Mouse (Mus musculus): ENCODE results near the gene Ankrd44. TPM values are rescaled to one million over a fixed set of nuclear protein-coding genes. Genes with fewer than 3 reads are reported as not detected.

Gene Ankrd44
- total RNA-seq, 2 experiments from 2014 or later = 8.8 to 14.5 TPM

DNA sequence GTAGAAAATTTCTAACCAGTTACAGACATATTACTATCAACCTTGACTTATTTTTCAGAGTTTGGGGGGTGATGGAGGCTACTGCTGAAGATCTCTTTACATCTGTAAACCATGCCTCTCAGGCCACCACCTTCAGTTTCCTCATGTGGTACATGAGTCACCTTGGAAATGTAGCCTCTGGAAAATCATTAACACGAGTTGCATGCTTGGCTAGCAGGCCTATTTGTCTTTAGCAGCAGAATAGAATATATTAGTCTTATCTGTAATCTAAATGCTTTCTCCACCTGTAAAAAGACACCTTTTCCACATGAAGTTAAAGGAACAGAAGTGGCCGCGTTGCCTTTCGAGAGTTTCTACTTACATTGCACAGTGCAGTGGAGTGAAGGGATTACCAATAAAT is 267.6 kb downstream of the Ankrd44 start:
- Histone ChIP-seq H3K4me3 (no peak overlapping the region), H3K27ac (no peak overlapping the region)
- no peak for DNase-seq (ENCODE audit: low spot score in 2 of 2)
- TF ChIP-seq CTCF (conservative IDR thresholded peaks at IDR 0.05) = no peak

DNA sequence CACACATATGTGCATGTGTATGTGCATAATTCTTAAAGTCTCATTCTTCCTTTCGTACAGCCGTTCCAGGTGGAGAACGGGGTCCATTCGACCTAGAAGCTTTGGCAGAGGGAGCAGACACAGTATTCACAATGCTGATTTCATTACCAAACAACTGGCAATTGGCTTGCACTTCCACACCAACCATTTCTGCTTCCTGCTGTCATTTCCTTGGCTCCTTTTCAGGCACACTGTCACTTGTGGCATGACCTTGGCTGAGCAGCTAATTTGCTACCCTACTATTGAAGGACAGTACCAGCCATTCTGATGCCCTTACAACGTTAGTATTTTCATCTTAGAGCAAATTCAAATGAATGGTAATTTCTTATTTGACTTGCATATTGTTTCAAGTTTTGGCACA is 277.9 kb downstream of the Ankrd44 start:
- no peak for DNase-seq (ENCODE audit: low spot score in 2 of 2)
- TF ChIP-seq CTCF (conservative IDR thresholded peaks at IDR 0.05) = no peak
- no peak overlapping the region for H3K27ac ChIP-seq
- no peak overlapping the region for H3K4me3 ChIP-seq

DNA sequence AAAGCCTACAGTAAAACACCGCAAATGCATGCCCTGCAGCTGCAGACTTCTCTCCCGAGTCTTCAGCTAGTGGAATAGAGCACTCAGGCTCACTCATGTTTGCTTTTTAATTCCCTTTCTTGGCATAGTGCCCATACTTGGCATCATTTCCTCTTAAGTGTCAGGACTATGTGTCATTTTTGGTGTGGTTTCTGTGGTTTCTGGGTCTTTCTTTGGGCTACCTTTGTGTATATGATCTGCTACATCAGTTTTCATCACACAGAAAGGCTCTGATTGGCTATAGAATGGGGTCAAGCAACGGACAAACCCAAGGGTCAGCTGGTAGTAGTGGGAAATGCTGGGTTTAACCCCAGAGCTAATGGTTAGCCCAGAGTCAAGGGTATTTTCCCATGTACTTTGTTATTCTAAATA is 278.8 kb downstream of the Ankrd44 start:
- DNase-seq (ENCODE audit: low spot score in 2 of 2) = no peak
- Histone ChIP-seq H3K4me3 (no peak overlapping the region), H3K27ac (no peak overlapping the region)
- no peak for TF ChIP-seq CTCF (conservative IDR thresholded peaks at IDR 0.05)

DNA sequence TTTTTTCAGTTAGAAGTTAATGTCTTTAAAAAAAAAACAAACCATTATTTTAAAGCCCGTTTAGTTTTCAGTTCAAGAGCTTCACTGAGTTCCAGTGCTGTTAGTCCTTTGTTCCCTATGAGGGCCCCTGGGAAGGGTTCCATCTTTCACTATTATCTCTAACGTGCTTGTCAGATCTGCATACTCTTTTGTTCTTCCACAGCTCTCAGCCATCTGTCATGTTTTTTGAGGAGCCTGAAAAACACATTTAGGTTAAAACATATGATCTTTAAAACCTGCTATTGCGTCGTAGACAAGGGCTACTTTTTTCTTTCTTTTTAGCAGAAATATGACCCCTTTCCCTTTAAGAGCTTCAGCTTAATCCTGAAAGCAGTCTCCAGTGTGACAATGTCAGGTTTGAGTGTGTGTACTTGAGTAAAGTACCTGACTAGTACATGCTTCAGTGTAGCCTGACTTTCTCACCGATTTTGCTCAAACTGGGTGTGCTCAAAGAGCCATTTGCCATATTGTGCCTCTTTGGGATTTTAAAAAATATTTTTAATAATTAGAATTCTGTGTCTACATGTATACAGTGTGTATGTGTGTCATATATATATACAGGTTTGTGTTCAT is 285.9 kb downstream of the Ankrd44 start:
- Histone ChIP-seq H3K27ac (no peak overlapping the region; the same call in 1 of the 2 replicates), H3K4me3 (peak overlapping the region; percentile 10; the same call in 1 of the 2 replicates)
- no peak for TF ChIP-seq CTCF (conservative IDR thresholded peaks at IDR 0.05)
- DNase-seq (ENCODE audit: low spot score in 2 of 2) = peak; percentile 13 to 19

DNA sequence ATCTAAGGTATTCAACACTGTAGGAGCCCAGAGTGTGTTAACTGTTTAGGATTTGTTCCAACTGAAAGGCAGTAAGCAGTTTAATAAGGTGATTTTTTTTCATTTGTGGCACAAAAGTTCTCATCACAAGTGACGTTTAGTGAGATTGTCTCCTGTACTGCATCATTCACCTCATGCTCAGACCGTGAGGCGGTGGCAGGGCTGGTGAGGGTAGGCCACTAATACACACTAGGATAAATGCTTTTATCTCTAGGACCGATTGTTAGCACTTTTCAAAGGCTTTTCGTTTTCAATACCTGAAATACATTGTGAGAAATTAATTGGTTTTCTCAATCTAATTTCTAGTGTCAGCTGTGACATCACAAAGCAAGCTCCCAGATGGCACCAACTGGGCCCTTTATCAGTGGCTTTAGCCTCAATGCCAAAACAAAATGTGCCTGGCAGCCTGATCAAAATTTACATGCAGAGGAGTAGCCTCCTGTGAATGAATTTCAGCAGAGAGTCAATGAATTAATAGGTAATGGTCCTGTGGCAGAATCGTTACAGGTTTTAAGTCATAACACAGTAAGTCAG is 286.6 kb downstream of the Ankrd44 start:
- DNase-seq (ENCODE audit: low spot score in 2 of 2) = no peak
- no peak overlapping the region; the same call in 1 of the 2 replicates for H3K27ac ChIP-seq
- no peak overlapping the region for H3K4me3 ChIP-seq
- no peak for TF ChIP-seq CTCF (conservative IDR thresholded peaks at IDR 0.05)

DNA sequence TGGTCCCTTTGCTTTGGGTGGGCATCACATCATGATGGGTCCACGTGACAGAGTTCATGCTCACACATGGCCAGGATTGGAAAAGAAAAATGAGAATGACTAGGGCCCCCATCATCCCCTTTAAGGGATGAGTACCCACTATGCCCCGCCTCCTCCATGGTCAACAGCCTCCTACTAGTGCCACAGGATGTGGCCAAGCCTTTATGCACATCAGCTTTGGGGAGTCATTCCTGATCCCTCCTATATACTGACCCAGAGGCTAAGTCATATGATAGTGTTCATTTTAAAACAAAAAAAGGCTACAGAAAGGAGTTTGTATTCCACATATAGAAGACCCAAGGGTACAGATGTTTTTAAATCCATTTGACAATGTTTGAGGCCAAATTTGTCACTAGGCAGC is 287.1 kb downstream of the Ankrd44 start:
- no peak for TF ChIP-seq CTCF (conservative IDR thresholded peaks at IDR 0.05)
- H3K27ac ChIP-seq = no peak overlapping the region
- no peak overlapping the region for H3K4me3 ChIP-seq
- no peak for DNase-seq (ENCODE audit: low spot score in 2 of 2)

GRCm38 (mm10) chr1:54637340-54637739 is 288.8 kb downstream of the Ankrd44 start:
- DNase-seq (ENCODE audit: low spot score in 2 of 2) = no peak
- no peak overlapping the region for H3K27ac ChIP-seq
- TF ChIP-seq CTCF (conservative IDR thresholded peaks at IDR 0.05) = no peak
- no peak overlapping the region for H3K4me3 ChIP-seq

DNA sequence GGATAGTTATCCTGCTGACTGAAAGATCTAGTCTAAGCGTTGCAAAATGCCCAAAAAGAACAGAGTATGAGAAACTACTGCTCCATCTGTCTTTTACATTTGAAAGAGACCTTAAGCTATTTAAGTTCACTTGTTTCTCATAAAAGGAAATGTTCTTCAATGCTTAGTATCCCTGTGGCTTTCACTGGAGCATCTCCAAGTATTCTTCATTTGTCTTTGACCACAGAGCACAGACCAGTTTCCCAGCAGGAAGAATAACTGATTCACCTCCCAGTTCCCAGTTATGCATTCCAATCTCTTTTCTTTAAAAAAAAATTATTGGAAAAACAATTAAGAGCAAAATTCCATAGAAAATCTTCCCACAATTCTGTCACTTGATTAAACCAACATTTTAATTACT is 297.1 kb downstream of the Ankrd44 start:
- Histone ChIP-seq H3K27ac (no peak overlapping the region), H3K4me3 (no peak overlapping the region)
- DNase-seq (ENCODE audit: low spot score in 2 of 2) = no peak
- TF ChIP-seq CTCF (conservative IDR thresholded peaks at IDR 0.05) = no peak

DNA sequence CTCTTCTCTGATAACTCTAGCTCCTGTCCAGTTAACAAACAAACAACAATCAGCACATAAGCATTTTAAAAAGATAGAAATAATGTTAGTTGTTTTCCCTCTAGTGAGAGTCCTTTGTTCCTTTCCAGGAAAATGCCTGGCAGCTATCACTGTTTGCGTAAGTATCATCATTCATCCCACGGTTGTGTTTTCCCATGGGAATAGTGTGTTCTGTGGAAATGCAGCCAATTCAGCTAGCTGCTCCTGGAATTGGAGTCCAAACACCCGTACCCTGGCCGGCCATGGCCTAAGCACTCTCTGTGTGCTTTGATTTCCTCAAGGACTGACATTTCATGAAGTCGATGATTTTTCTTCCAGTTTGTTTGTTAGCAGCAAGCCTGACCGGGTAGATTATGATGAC is 311.2 kb downstream of the Ankrd44 start:
- no peak for DNase-seq (ENCODE audit: low spot score in 2 of 2)
- TF ChIP-seq CTCF (conservative IDR thresholded peaks at IDR 0.05) = no peak
- Histone ChIP-seq H3K4me3 (no peak overlapping the region), H3K27ac (no peak overlapping the region)

- Histone ChIP-seq H3K4me3 (no peak overlapping the region), H3K27ac (no peak overlapping the region)
- no peak for DNase-seq (ENCODE audit: low spot score in 2 of 2)
- no peak for TF ChIP-seq CTCF (conservative IDR thresholded peaks at IDR 0.05)
Observed at GRCm38 (mm10) chr1:54612344-54612743, 313.8 kb downstream of the Ankrd44 start.

DNA sequence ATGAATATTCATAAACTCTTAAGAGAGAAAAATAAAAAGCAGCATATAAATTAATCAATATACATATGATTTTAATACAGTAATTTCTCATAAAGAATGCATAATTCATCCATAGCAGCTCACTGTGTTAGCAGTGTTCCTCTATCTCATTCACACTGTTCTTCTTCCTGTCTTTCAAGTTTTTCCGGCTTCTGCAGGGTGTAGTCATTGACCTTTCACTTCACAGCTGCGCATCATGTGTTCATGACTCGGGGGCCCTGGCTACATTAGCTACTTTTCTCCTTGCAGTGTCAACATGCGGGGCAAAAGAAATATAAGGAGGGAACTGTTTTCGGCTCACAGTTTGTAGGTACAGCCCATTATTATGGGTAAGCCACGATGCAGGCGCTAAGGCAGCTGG is 314.3 kb downstream of the Ankrd44 start:
- H3K4me3 ChIP-seq = no peak overlapping the region
- DNase-seq (ENCODE audit: low spot score in 2 of 2) = no peak
- H3K27ac ChIP-seq = no peak overlapping the region
- no peak for TF ChIP-seq CTCF (conservative IDR thresholded peaks at IDR 0.05)

- H3K4me3 ChIP-seq = no peak overlapping the region
- no peak for DNase-seq (ENCODE audit: low spot score in 2 of 2)
- H3K27ac ChIP-seq = no peak overlapping the region
- TF ChIP-seq CTCF (conservative IDR thresholded peaks at IDR 0.05) = no peak
Observed at GRCm38 (mm10) chr1:54606936-54607335, 319.3 kb downstream of the Ankrd44 start.

- TF ChIP-seq CTCF (conservative IDR thresholded peaks at IDR 0.05) = no peak
- H3K27ac ChIP-seq = no peak overlapping the region
- H3K4me3 ChIP-seq = no peak overlapping the region
- DNase-seq (ENCODE audit: low spot score in 2 of 2) = no peak
Observed at GRCm38 (mm10) chr1:54601692-54602091, 324.5 kb downstream of the Ankrd44 start.

DNA sequence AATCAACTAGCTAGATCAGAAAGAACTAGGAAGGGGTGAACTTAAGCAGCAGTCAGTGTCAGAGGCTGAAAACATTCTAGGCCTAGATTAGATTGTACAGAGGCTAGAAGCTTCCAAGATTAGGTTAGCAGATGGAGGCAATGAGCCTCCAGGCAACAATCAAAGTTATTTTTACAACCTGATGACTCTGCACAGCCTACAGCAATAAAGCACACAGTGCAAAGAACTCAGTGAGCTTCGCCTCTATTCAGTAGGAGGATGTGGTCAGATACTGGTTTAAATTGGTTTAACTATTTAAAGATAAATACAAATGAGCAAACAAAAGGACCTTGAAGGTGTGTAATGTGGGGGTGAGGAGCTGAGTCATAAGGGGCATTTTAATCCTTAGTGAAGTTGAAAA is 325.9 kb downstream of the Ankrd44 start:
- DNase-seq (ENCODE audit: low spot score in 2 of 2) = no peak
- H3K27ac ChIP-seq = no peak overlapping the region
- no peak for TF ChIP-seq CTCF (conservative IDR thresholded peaks at IDR 0.05)
- H3K4me3 ChIP-seq = no peak overlapping the region

All from layer of hippocampus, adult 2 months (tissue).